Mouse (Mus musculus) embryonic facial prominence, embryonic 12.5 days (tissue): ENCODE measurements around the gene Pifo. TPM values are rescaled to one million over a fixed set of nuclear protein-coding genes. Genes with fewer than 3 reads are reported as not detected.
"Not testable (repeated sequence)": the region's sequence is repeated elsewhere in the genome, so short reads cannot be mapped to it uniquely, and the experiment has no call there.

Experiments
- ATAC-seq: fragments of 200-750 bp; cut with Nextera tagmentation; 2 replicates; pipeline ENCODE4 v1.8.0; 2017; ENCODE audit not compliant: insufficient number of reproducible peaks, insufficient read depth, low FRiP score, low TSS enrichment
- H3K27ac ChIP-seq: fragments of 300-500 bp; sonication (generic); 2 replicates; pipeline ENCODE4 v1.5.1; 2016; ENCODE audit warnings: mild to moderate bottlenecking
- H3K27me3 ChIP-seq: fragments of 300-500 bp; sonication (generic); 2 replicates; pipeline ENCODE4 v1.6.1; 2016; ENCODE audit warnings: mild to moderate bottlenecking, moderate library complexity
- H3K36me3 ChIP-seq: fragments of 300-500 bp; sonication (generic); 2 replicates; pipeline ENCODE4 v1.6.1; 2016; ENCODE audit warnings: mild to moderate bottlenecking
- H3K4me1 ChIP-seq: fragments of 300-500 bp; sonication (generic); 2 replicates; pipeline ENCODE4 v1.6.1; 2016
- H3K4me2 ChIP-seq: fragments of 300-500 bp; sonication (generic); replicated peaks from 2 replicates; pipeline ENCODE4 v1.6.1; 2016; ENCODE audit warnings: mild to moderate bottlenecking, moderate library complexity
- H3K4me3 ChIP-seq: fragments of 300-500 bp; sonication (generic); 2 replicates; pipeline ENCODE4 v1.5.1; 2016; ENCODE audit warnings: mild to moderate bottlenecking
- H3K9ac ChIP-seq: fragments of 300-500 bp; sonication (generic); 2 replicates; pipeline ENCODE4 v1.6.1; 2016; ENCODE audit warnings: mild to moderate bottlenecking, moderate library complexity
- H3K9me3 ChIP-seq: fragments of 300-500 bp; sonication (generic); 2 replicates; pipeline ENCODE4 v1.6.1; 2016; ENCODE audit warnings: mild to moderate bottlenecking, moderate library complexity
- WGBS: fragments of 180-500 bp; shearing (Covaris S2); methylation state at CpG from one replicate; pipeline ENCODE4 v1.1.7; 2016; 5-methylcytosine and 5-hydroxymethylcytosine counted together
- polyA plus RNA-seq: library from polyadenylated mRNA; unstranded; fragments of >200 nt; fragmentation: Nextera tagmentation; extraction: Ambion mirVana; gene quantifications from 2 replicates; pipeline ENCODE4 v1.2.1, GENCODE M21; 2016

The Pifo gene
- not detected in 2 replicates for polyA plus RNA-seq

DNA sequence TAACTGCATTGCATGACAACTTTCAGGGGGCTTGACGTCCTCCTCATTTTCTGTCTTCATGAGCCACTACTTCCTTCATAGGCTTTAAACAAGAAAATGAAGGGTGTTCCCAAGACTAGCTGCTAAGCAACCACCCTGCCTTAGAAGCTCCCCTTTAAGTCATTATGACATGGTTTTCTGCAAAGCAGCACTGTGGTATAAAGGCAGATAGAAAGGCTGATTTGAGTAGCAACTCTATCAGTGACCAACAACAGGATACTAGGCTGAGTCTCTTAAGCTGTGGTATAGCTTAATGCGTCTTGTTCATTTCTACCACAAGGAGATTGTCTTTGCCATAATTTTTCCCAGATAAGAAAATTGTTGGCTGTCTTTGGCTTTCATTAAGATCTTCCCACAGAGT lies at the start of gene Pifo:
Pifo (minus strand) TSS at position 101 of the 400 bp plus-strand sequence.
- H3K9ac ChIP-seq: no peak within 1 kb of the TSS
- no peak within 1 kb of the TSS for H3K4me2 ChIP-seq
- no peaks in the 10 kb centered on the region for H3K9me3 ChIP-seq
- no peaks in the 10 kb centered on the region for H3K36me3 ChIP-seq
- H3K4me3 ChIP-seq: no peak within 1 kb of the TSS
- no peaks in the 10 kb centered on the region for H3K27me3 ChIP-seq
- no peaks in the 10 kb centered on the region for H3K4me1 ChIP-seq
- WGBS: 77% methylated on average over 2 of the region's 2 CpGs
- H3K27ac ChIP-seq: no peak within 1 kb of the TSS
- ATAC-seq: no peak

GRCm38 (mm10) chr3:106057966-106058365 lies 43.5 kb upstream of the Pifo start:
- Histone ChIP-seq H3K27me3 (no peaks in the 10 kb centered on the region), H3K9ac (no peak overlapping the region), H3K9me3 (no peaks in the 10 kb centered on the region), H3K36me3 (no peaks in the 10 kb centered on the region), H3K4me3 (no peak overlapping the region), H3K4me1 (no peaks in the 10 kb centered on the region), H3K27ac (no peak overlapping the region), H3K4me2 (no peak overlapping the region)
- ATAC-seq: no peak
- WGBS: 78% methylated on average over 3 of the region's 3 CpGs

DNA sequence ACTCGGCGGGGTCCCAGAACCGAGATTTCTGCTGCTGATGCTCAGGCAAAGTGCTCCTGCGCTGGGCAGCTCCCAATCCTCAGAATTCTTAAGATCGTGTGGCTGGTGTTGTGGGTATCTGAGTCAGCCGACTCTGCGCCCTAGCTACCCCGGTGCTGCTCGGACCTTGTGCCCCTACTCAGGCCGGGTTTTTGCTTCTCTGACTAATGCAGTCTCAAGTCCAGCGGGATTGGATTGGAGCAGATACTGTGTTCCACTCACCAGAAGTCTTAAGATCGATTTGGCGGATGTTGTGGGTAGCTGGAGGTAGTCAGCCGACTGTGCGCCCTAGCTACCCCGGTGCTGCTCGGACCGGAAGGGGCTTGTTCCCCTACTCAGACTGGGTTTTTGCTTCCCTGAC lies 37.5 kb upstream of the Pifo start:
- H3K4me1 ChIP-seq: no peaks in the 10 kb centered on the region
- no peaks in the 10 kb centered on the region for H3K36me3 ChIP-seq
- H3K9ac ChIP-seq: no peak overlapping the region
- no peak for ATAC-seq
- H3K9me3 ChIP-seq: no peaks in the 10 kb centered on the region
- no peak overlapping the region for H3K4me2 ChIP-seq
- H3K27ac ChIP-seq: no peak overlapping the region
- WGBS: 63% methylated on average over 18 of the region's 18 CpGs
- H3K27me3 ChIP-seq: no peaks in the 10 kb centered on the region
- no peak overlapping the region for H3K4me3 ChIP-seq

DNA sequence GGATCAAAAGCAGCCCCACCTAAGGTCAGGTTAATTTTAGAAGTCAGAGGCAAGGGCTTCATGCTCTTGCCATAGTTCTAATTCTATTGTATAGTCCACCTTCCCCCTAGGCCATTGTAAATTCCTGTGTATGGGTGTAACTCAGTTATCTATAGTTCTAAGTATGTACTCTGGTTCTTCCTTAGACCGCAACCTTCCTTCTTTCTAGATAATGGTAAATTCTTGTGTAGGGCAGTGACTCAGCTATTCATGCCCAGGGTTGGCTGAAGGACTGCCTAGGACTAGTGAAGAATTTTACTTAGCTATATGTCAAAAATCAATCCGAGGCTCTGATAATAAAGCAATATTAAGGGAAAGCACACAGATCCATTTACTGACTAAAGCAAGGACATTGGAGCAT lies 25.9 kb upstream of the Pifo start:
- ATAC-seq: no peak

DNA sequence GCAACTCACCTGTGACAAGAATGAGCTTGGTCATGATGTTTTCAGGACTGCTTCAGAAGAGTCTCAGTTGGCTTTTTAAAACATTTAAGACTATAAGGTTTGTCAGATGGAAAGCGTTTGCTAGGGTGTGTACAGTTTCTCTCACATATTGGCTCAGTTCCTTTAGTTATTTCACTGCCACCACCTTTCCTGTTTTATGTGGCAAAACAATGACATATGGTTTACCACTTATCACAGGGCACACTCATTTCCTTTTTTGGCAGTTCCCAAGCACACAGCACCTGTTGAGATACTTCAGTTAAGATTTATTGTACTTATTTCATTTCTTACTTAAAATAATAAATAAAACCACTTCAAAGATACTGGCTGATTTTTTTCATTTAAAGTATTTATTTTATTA lies 18.3 kb upstream of the Pifo start, which contains the start of gene Chil5:
Chil5 (minus strand) TSS at position 34 of the 400 bp plus-strand sequence.
- 92% methylated on average over 1 of the region's 1 CpGs for WGBS
- H3K27me3 ChIP-seq: no peaks in the 10 kb centered on the region
- no peaks in the 10 kb centered on the region for H3K9me3 ChIP-seq

More for the DNA sequence above, 25.9 kb upstream of the Pifo start:
- Histone ChIP-seq H3K4me3 (no peak overlapping the region), H3K4me1 (no peaks in the 10 kb centered on the region), H3K27me3 (no peaks in the 10 kb centered on the region), H3K9me3 (no peaks in the 10 kb centered on the region), H3K9ac (no peak overlapping the region), H3K36me3 (no peaks in the 10 kb centered on the region), H3K27ac (no peak overlapping the region), H3K4me2 (no peak overlapping the region)
- WGBS: 86% methylated on average over 2 of the region's 2 CpGs

GRCm38 (mm10) chr3:106024135-106024534 lies 9.7 kb upstream of the Pifo start:
- no peak overlapping the region for H3K9ac ChIP-seq
- no peaks in the 10 kb centered on the region for H3K36me3 ChIP-seq
- H3K9me3 ChIP-seq: no peaks in the 10 kb centered on the region
- no peak overlapping the region for H3K4me3 ChIP-seq
- no peaks in the 10 kb centered on the region for H3K4me1 ChIP-seq
- ATAC-seq: no peak
- no peak overlapping the region for H3K4me2 ChIP-seq
- H3K27me3 ChIP-seq: no peaks in the 10 kb centered on the region
- 83% methylated on average over 2 of the region's 2 CpGs for WGBS
- H3K27ac ChIP-seq: no peak overlapping the region

More for the DNA sequence above, 18.3 kb upstream of the Pifo start, which contains the start of gene Chil5:
- Histone ChIP-seq H3K4me3 (no peak within 1 kb of the TSS), H3K9ac (no peak within 1 kb of the TSS), H3K4me1 (no peaks in the 10 kb centered on the region), H3K27ac (no peak within 1 kb of the TSS), H3K4me2 (no peak within 1 kb of the TSS), H3K36me3 (no peaks in the 10 kb centered on the region)
- ATAC-seq: no peak

DNA sequence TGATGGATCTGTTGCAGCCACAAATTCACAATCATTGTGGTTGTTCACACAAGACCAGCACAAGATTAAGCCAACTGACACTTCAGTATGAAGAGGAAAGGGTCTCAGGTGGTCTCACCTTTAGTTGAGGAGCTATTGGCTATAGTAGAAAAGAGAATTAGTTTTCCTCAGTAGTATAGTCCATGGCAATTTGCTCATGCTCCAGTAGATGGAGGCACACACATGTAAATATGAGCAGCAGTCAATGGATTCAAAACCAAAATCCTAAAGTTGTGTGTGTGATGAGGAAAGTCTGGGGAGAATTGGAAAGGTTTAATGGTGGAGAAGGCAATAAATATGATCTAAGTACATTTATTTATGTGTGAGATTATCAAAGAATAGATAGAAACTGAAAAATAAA lies 7.4 kb upstream of the Pifo start:
- Histone ChIP-seq H3K36me3 (no peaks in the 10 kb centered on the region), H3K4me3 (no peak overlapping the region), H3K9ac (no peak overlapping the region), H3K27me3 (no peaks in the 10 kb centered on the region), H3K27ac (no peak overlapping the region), H3K4me1 (no peaks in the 10 kb centered on the region), H3K9me3 (no peaks in the 10 kb centered on the region), H3K4me2 (no peak overlapping the region)
- ATAC-seq: no peak

DNA sequence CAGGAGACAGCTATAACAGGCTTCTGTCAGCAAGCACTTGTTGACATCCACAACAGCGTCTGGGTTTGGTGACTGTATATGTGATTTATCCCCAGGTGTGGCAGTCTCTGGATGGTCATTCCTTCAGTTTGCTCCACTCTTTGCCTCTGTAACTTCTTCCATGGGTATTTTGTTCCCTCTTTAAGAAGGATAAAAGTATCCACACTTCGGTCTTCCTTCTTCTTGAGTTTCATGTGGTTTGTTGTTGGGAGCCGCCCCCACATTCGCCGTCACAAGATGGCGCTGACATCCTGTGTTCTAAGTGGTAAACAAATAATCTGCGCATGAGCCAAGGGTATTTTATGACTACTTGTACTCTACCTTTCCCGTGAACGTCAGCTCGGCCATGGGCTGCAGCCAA lies 11.1 kb downstream of the Pifo start:
- not testable (repeated sequence) for H3K9ac ChIP-seq, H3K27ac ChIP-seq, H3K4me2 ChIP-seq, H3K4me3 ChIP-seq, H3K36me3 ChIP-seq, ATAC-seq, H3K4me1 ChIP-seq, H3K27me3 ChIP-seq, H3K9me3 ChIP-seq
- WGBS: 71% methylated on average over 10 of the region's 10 CpGs

- H3K27ac ChIP-seq: no peak overlapping the region
- peak overlapping the region; percentile 40 for H3K4me2 ChIP-seq
- 0 out of 2 replicates have a peak, but pooled peaks cover 9% of the 10 kb centered on the region for H3K4me1 ChIP-seq
- peak overlapping the region; percentile 16; the same call in 1 of the 2 replicates for H3K4me3 ChIP-seq
- peak; percentile 93 for ATAC-seq
- H3K9me3 ChIP-seq: no peaks in the 10 kb centered on the region
- no peaks in the 10 kb centered on the region for H3K27me3 ChIP-seq
- no peak overlapping the region for H3K9ac ChIP-seq
- no peaks in the 10 kb centered on the region for H3K36me3 ChIP-seq
- 23% methylated on average over 17 of the region's 17 CpGs for WGBS
Observed at GRCm38 (mm10) chr3:106001416-106002370, 12.8 kb downstream of the Pifo start.

GRCm38 (mm10) chr3:106000707-106001375 lies 13.6 kb downstream of the Pifo start:
- Histone ChIP-seq H3K9me3 (no peaks in the 10 kb centered on the region), H3K27me3 (no peaks in the 10 kb centered on the region), H3K36me3 (no peaks in the 10 kb centered on the region), H3K27ac (no peak overlapping the region), H3K4me1 (0 out of 2 replicates have a peak, but pooled peaks cover 9% of the 10 kb centered on the region), H3K4me2 (peak overlapping the region; percentile 40), H3K4me3 (peak overlapping the region; percentile 16; the same call in 1 of the 2 replicates), H3K9ac (no peak overlapping the region)
- 17% methylated on average over 11 of the region's 11 CpGs for WGBS
- no peak; the same call in 1 of the 2 replicates for ATAC-seq

DNA sequence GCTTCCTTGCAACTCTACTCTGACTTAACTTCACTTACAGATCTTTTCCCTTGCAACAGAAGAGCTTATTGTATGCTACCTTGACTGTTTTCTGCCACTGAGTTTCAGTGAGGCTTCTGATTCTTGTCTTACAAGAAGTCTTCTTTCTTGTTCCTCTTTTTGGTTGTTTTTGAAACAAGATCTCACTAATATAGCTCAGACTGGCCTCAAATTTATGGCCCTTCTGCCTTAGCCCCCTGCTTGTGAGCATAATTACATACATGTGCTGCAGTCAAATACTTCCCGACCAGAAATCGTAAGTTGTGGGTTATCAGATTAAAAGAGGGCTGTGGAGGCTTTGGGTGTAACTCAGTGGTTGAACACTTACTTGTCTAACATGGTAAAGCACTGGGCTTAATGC lies 19.7 kb downstream of the Pifo start:
- 20% methylated on average over 2 of the region's 2 CpGs for WGBS

More for the DNA sequence above, 19.7 kb downstream of the Pifo start:
- Histone ChIP-seq H3K27me3 (no peaks in the 10 kb centered on the region), H3K9ac (no peak overlapping the region), H3K4me3 (no peak overlapping the region), H3K36me3 (no peaks in the 10 kb centered on the region), H3K9me3 (no peaks in the 10 kb centered on the region), H3K27ac (no peak overlapping the region), H3K4me2 (no peak overlapping the region), H3K4me1 (no peaks in the 10 kb centered on the region)
- ATAC-seq: no peak
